9 mouse cellular contexts compared by ENCODE assay signal in the genomic region with DNA sequence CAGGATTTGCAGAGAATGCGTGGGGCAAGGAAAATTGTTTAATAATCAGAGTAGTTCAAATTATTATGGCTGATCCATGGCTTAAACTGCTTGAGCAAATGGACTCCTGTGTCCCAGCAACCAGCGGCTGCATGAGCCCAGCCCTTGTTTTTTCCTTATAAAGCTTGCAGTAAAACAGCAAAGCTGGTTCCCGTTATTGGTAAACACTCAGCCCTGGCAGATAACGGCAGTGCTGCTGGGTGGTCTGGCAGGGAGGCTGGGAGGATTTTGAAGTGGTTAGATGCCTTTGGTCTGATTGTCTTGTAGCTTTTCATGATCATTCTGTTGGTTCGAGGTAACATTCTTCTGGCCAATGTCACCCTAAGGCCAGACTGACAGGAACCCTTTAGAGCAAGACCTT. TPM values are rescaled to one million over a fixed set of nuclear protein-coding genes. Genes with fewer than 3 reads are reported as not detected.
DNase-seq lines count a peak whose midpoint lies in the region; ATAC-seq and TF ChIP-seq lines count a peak whose summit lies in the region.
"Had no signal": no experiment of that assay in that cellular context is flagged by ENCODE, and none has a peak within 500 bp of the region (broad histone marks: within the 10 kb centered on the region; RNA-seq: fewer than 3 reads in every experiment).

No protein-coding gene starts in this region.

- no peak overlapping the region for H3K4me3 ChIP-seq in heart, adult 2 months
- H3K4me3 ChIP-seq in left cerebral cortex, adult 2 months = no peak overlapping the region
- H3K4me3 ChIP-seq in embryonic facial prominence, embryonic 13.5 days = no peak overlapping the region
- no peak overlapping the region for H3K4me3 ChIP-seq in limb, embryonic 13.5 days
- H3K4me3 ChIP-seq: liver, embryonic 15.5 days had no signal

- no peak for DNase-seq in heart, adult 2 months
- DNase-seq in heart, adult 9 months (ENCODE audit: low spot score in 2 of 2) = no peak
- DNase-seq in left cerebral cortex, adult 2 months (ENCODE audit: extremely low spot score in 1 of 2, low spot score in 2 of 2) = no peak
- no peak for DNase-seq in left cerebral cortex, postnatal 36 days (ENCODE audit: low spot score in 2 of 2)
- DNase-seq in spleen, postnatal 10 days (ENCODE audit: low spot score in 2 of 2) = no peak
- DNase-seq in cerebellum, postnatal 36 days = no peak

- 46% methylated on average over 5 of the region's 5 CpGs for WGBS in heart, adult 2 months
- WGBS in embryonic facial prominence, embryonic 13.5 days = 43% methylated on average over 5 of the region's 5 CpGs
- 23% methylated on average over 5 of the region's 5 CpGs for WGBS in limb, embryonic 13.5 days

- peak overlapping the region; percentile 76 for H3K27ac ChIP-seq in heart, adult 2 months
- peak overlapping the region; percentile 58 for H3K27ac ChIP-seq in left cerebral cortex, adult 2 months
- H3K27ac ChIP-seq in embryonic facial prominence, embryonic 13.5 days = no peak overlapping the region
- peak overlapping the region; percentile 64 for H3K27ac ChIP-seq in limb, embryonic 13.5 days
- H3K27ac ChIP-seq: liver, embryonic 15.5 days had no signal

- peaks cover 40% of the 10 kb centered on the region for H3K4me1 ChIP-seq in heart, adult 2 months (ENCODE audit: control insufficient read depth, insufficient read depth, low read length)
- H3K4me1 ChIP-seq in embryonic facial prominence, embryonic 13.5 days = peaks cover 30% of the 10 kb centered on the region
- peaks cover 43% of the 10 kb centered on the region for H3K4me1 ChIP-seq in limb, embryonic 13.5 days

- TF ChIP-seq CTCF in heart, adult 2 months (IDR thresholded peaks at IDR 0.05) = no peak
- TF ChIP-seq CTCF in left cerebral cortex, adult 2 months (IDR thresholded peaks at IDR 0.05) = no peak

- intact Hi-C loops in heart, adult 2 months (cut with DNase I) = loop anchor here (2.0 kb wide), 1 partner anchor 20 kb away; no protein-coding TSS in a partner anchor
- intact Hi-C loops in left cerebral cortex, adult 2 months (cut with DNase I) = no loop called here
- intact Hi-C loops in left cerebral cortex, postnatal 36 days (cut with DNase I) = no loop called here

- no peak for TF ChIP-seq POLR2A in heart, adult 2 months (IDR thresholded peaks at IDR 0.05; ENCODE audit: insufficient read depth, low read depth, low read length)

- no peak for ATAC-seq in embryonic facial prominence, embryonic 13.5 days (ENCODE audit: insufficient number of reproducible peaks, insufficient read depth, low FRiP score, low TSS enrichment, low read depth)
- no peak for ATAC-seq in limb, embryonic 13.5 days (ENCODE audit: low FRiP score, low read depth)

- TF ChIP-seq EP300 in heart, adult 2 months (IDR thresholded peaks at IDR 0.05; ENCODE audit: insufficient read depth, low read depth, low read length) = no peak

- H3K79me2 ChIP-seq in heart, adult 2 months (replicated peaks; ENCODE audit: control insufficient read depth, insufficient read depth, low read length) = no peaks in the 10 kb centered on the region

- no peaks in the 10 kb centered on the region for H3K9me3 ChIP-seq in embryonic facial prominence, embryonic 13.5 days
- H3K9me3 ChIP-seq in limb, embryonic 13.5 days = no peaks in the 10 kb centered on the region
- H3K9me3 ChIP-seq: liver, embryonic 15.5 days had no signal

- H3K9ac ChIP-seq in heart, adult 2 months (ENCODE audit: low read depth, low read length) = no peak overlapping the region
- H3K9ac ChIP-seq in embryonic facial prominence, embryonic 13.5 days = peak overlapping the region; percentile 28; the same call in 1 of the 2 replicates
- H3K9ac ChIP-seq in limb, embryonic 13.5 days = peak overlapping the region; percentile 43; the same call in 1 of the 2 replicates
- H3K9ac ChIP-seq: liver, embryonic 15.5 days had no signal

- no peaks in the 10 kb centered on the region for H3K27me3 ChIP-seq in heart, adult 2 months (ENCODE audit: control insufficient read depth, insufficient read depth, low read length)
- H3K27me3 ChIP-seq in embryonic facial prominence, embryonic 13.5 days = no peaks in the 10 kb centered on the region
- no peaks in the 10 kb centered on the region for H3K27me3 ChIP-seq in limb, embryonic 13.5 days
- H3K27me3 ChIP-seq: liver, embryonic 15.5 days had no signal

- no peak overlapping the region for H3K4me2 ChIP-seq in embryonic facial prominence, embryonic 13.5 days
- H3K4me2 ChIP-seq in limb, embryonic 13.5 days (replicated peaks) = no peak overlapping the region
- H3K4me2 ChIP-seq: liver, embryonic 15.5 days had no signal

- H3K36me3 ChIP-seq in heart, adult 2 months (ENCODE audit: control insufficient read depth, insufficient read depth, low read length) = peaks cover 2% of the 10 kb centered on the region
- peaks cover 37% of the 10 kb centered on the region for H3K36me3 ChIP-seq in embryonic facial prominence, embryonic 13.5 days
- peaks cover 51% of the 10 kb centered on the region for H3K36me3 ChIP-seq in limb, embryonic 13.5 days

RNA-seq across cellular contexts. Expression of a gene that starts 12.9 kb away (rescaled TPM):
- 10 to 100 TPM; 12.6 to 13.6 TPM for total RNA-seq in heart, adult 2 months (2021)
- polyA plus RNA-seq in heart, adult 2 months (2012; rRNA removed) = 15.5 and 19.6 TPM in 2 replicates
- total RNA-seq in left cerebral cortex, adult 2 months (2021) = 1 to 10 TPM; 3.3 to 3.9 TPM
- 1 to 10 TPM; 2.7 to 3.3 TPM for total RNA-seq in left cerebral cortex, postnatal 36 days (2021)
- polyA plus RNA-seq in embryonic facial prominence, embryonic 13.5 days (2015; fragmentation: Nextera tagmentation; extraction: Ambion mirVana) = 8.2 and 9.7 TPM in 2 replicates
- 28.2 and 29.3 TPM in 2 replicates for polyA plus RNA-seq in limb, embryonic 13.5 days (2015; fragmentation: Nextera tagmentation; extraction: Ambion mirVana)

RNA-seq across cellular contexts. Expression of a gene that starts 22.2 kb away (rescaled TPM):
- total RNA-seq in heart, adult 2 months (2021) = 1 to 10 TPM; 5.7 to 6.1 TPM
- 11.1 and 16.7 TPM in 2 replicates for polyA plus RNA-seq in heart, adult 2 months (2012; rRNA removed)
- total RNA-seq in left cerebral cortex, adult 2 months (2021) = 10 to 100 TPM; 12.1 to 12.7 TPM
- total RNA-seq in left cerebral cortex, postnatal 36 days (2021) = 10 to 100 TPM; 11.0 to 13.3 TPM
- polyA plus RNA-seq in embryonic facial prominence, embryonic 13.5 days (2015; fragmentation: Nextera tagmentation; extraction: Ambion mirVana) = 28.7 and 30.4 TPM in 2 replicates
- polyA plus RNA-seq in limb, embryonic 13.5 days (2015; fragmentation: Nextera tagmentation; extraction: Ambion mirVana) = 27.8 and 29.5 TPM in 2 replicates

RNA-seq across cellular contexts. Expression of a gene that starts 34.6 kb away (rescaled TPM):
- 10 to 100 TPM in 1 of 2 experiments, 1 to 10 TPM in 1; 8.5 to 11.6 TPM for total RNA-seq in heart, adult 2 months (2021)
- polyA plus RNA-seq in heart, adult 2 months (2012; rRNA removed) = 21.7 and 32.9 TPM in 2 replicates
- total RNA-seq in left cerebral cortex, adult 2 months (2021) = 10 to 100 TPM; 27.9 to 28.9 TPM
- total RNA-seq in left cerebral cortex, postnatal 36 days (2021) = 10 to 100 TPM; 25.3 to 25.6 TPM
- 20.8 and 24.5 TPM in 2 replicates for polyA plus RNA-seq in embryonic facial prominence, embryonic 13.5 days (2015; fragmentation: Nextera tagmentation; extraction: Ambion mirVana)
- polyA plus RNA-seq in limb, embryonic 13.5 days (2015; fragmentation: Nextera tagmentation; extraction: Ambion mirVana) = 23.9 and 24.9 TPM in 2 replicates

RNA-seq across cellular contexts. Expression of a gene that starts 37.2 kb away (rescaled TPM):
- 1 to 10 TPM; 8.4 to 9.4 TPM for total RNA-seq in heart, adult 2 months (2021)
- polyA plus RNA-seq in heart, adult 2 months (2012; rRNA removed) = 7.5 and 10.4 TPM in 2 replicates
- 10 to 100 TPM; 89.0 to 99.0 TPM for total RNA-seq in left cerebral cortex, adult 2 months (2021)
- 10 to 100 TPM; 83.5 to 88.3 TPM for total RNA-seq in left cerebral cortex, postnatal 36 days (2021)
- polyA plus RNA-seq in embryonic facial prominence, embryonic 13.5 days (2015; fragmentation: Nextera tagmentation; extraction: Ambion mirVana) = 6.0 and 7.1 TPM in 2 replicates
- polyA plus RNA-seq in limb, embryonic 13.5 days (2015; fragmentation: Nextera tagmentation; extraction: Ambion mirVana) = 2.3 and 3.1 TPM in 2 replicates
